ENCODE assay signal across 8 mouse cellular contexts in the genomic region with DNA sequence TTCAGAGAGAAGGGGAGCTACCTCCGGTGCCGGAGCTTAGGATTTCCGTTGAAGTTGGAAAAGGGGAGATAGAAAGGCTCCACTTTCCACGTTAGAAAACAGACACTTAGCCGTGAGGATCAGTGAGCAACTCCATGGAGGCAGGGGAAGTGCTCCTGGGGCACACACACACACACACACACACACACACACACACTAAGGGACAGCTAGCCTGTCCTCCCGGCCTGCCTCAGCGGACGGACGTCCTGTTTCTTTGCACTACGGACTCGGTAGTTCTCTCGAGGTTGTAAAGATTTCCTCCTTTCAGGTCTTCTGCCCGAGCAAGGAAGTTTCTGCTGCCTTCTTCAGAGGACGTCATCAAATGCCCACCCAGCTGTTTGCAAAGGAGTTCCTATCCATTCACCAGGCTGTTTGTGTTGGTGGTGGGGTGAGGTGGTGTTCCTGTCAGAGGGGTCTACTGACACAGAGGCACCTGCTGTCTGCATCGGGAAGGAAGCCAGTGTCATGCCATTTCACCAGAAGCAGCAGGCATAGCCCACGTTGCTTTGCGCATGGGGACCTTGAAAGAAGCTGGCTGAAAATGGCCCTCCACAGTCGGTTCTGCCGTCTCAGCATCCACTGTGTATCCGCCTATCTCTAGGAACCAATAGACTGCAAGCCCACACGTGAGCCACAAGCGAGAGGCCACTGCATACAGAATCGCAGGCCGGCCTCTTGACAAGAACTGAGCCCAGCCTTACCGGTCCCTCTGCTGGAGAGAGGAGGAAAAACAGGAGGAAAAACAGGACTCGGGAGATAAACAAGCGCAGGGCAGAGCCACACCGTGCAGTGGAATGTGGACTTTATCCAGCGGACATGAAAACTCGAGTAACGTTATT. TPM values are rescaled to one million over a fixed set of nuclear protein-coding genes. Genes with fewer than 3 reads are reported as not detected.
DNase-seq lines count a peak whose midpoint lies in the region; ATAC-seq lines count a peak whose summit lies in the region.

No protein-coding gene starts in this region.

- DNase-seq in CD8-positive naive resting alpha-beta T cell, adult 2 months (ENCODE audit: low read depth in 2 of 2, low spot score in 2 of 2) = peak; percentile 24 to 51
- peak; percentile 52 for DNase-seq in c-Kit-negative CD71-positive TER-119-positive erythroid progenitor cells, embryonic 14.5 days (ENCODE audit: low read depth, low spot score)
- peak; percentile 56 for DNase-seq in fibroblast of lung, adult 2 months (ENCODE audit: low read depth)
- DNase-seq in kidney, postnatal 10 days = peak; percentile 91
- peak; percentile 72 for DNase-seq in naive thymus-derived CD4-positive, alpha-beta T cell, adult 2 months (ENCODE audit: low read depth)

- H3K27me3 ChIP-seq in heart, embryonic 14.5 days (ENCODE audit: control insufficient read depth, insufficient read depth, low read length) = no peaks in the 10 kb centered on the region
- no peaks in the 10 kb centered on the region for H3K27me3 ChIP-seq in liver, embryonic 12.5 days (replicated peaks)
- H3K27me3 ChIP-seq in stomach, embryonic 15.5 days (replicated peaks) = no peaks in the 10 kb centered on the region

- peak overlapping the region; percentile 46 to 72 for H3K27ac ChIP-seq in heart, embryonic 14.5 days (replicated peaks in 1 of 2; ENCODE audit: control insufficient read depth in 1 of 2, insufficient read depth in 1 of 2, low read depth in 2 of 2, low read length in 2 of 2)
- peak overlapping the region; percentile 67 for H3K27ac ChIP-seq in liver, embryonic 12.5 days
- H3K27ac ChIP-seq in stomach, embryonic 15.5 days = peak overlapping the region; percentile 48

- no peaks in the 10 kb centered on the region for H3K36me3 ChIP-seq in heart, embryonic 14.5 days (ENCODE audit: control insufficient read depth, insufficient read depth, low read length)
- no peaks in the 10 kb centered on the region for H3K36me3 ChIP-seq in liver, embryonic 12.5 days
- no peaks in the 10 kb centered on the region for H3K36me3 ChIP-seq in stomach, embryonic 15.5 days

- H3K9me3 ChIP-seq in heart, embryonic 14.5 days (ENCODE audit: control insufficient read depth, low read length) = no peaks in the 10 kb centered on the region
- H3K9me3 ChIP-seq in liver, embryonic 12.5 days (replicated peaks) = no peaks in the 10 kb centered on the region
- H3K9me3 ChIP-seq in stomach, embryonic 15.5 days = no peaks in the 10 kb centered on the region

- peaks cover 8 to 11% of the 10 kb centered on the region in 2 experiments for H3K4me1 ChIP-seq in heart, embryonic 14.5 days (ENCODE audit: control insufficient read depth in 2 of 2, insufficient read depth in 2 of 2, low read length in 2 of 2)
- H3K4me1 ChIP-seq in liver, embryonic 12.5 days = peaks cover 43% of the 10 kb centered on the region
- H3K4me1 ChIP-seq in stomach, embryonic 15.5 days = peaks cover 6% of the 10 kb centered on the region; the same call in 1 of the 2 replicates

- ATAC-seq in heart, embryonic 14.5 days (ENCODE audit: insufficient number of reproducible peaks, insufficient read depth, low FRiP score, low read depth) = peak; percentile 82
- peak; percentile 91 for ATAC-seq in liver, embryonic 12.5 days
- ATAC-seq in stomach, embryonic 15.5 days (ENCODE audit: insufficient read depth, low FRiP score, low read depth) = peak; percentile 87

- peak overlapping the region; percentile 55 for H3K4me2 ChIP-seq in heart, embryonic 14.5 days (ENCODE audit: low read length)
- H3K4me2 ChIP-seq in liver, embryonic 12.5 days = peak overlapping the region; percentile 51
- peak overlapping the region; percentile 51 for H3K4me2 ChIP-seq in stomach, embryonic 15.5 days

- peak overlapping the region; percentile 41; the same call in 1 of the 2 replicates for H3K9ac ChIP-seq in heart, embryonic 14.5 days (ENCODE audit: low read length)
- 0 out of 2 replicates have a peak overlapping the region, but pooled peaks have one; percentile 29 for H3K9ac ChIP-seq in liver, embryonic 12.5 days
- H3K9ac ChIP-seq in stomach, embryonic 15.5 days = no peak overlapping the region

- peak overlapping the region; percentile 10 to 12; a peak in 1 of 4 replicates for H3K4me3 ChIP-seq in heart, embryonic 14.5 days (ENCODE audit: control insufficient read depth in 1 of 2, insufficient read depth in 1 of 2, low read depth in 1 of 2, low read length in 2 of 2)
- peak overlapping the region; percentile 9 for H3K4me3 ChIP-seq in liver, embryonic 12.5 days
- no peak overlapping the region for H3K4me3 ChIP-seq in stomach, embryonic 15.5 days (replicated peaks)

- 14% methylated on average over 31 of the region's 31 CpGs for WGBS in heart, embryonic 14.5 days
- 14% methylated on average over 31 of the region's 31 CpGs for WGBS in liver, embryonic 12.5 days (ENCODE audit: insufficient replicate concordance)
- WGBS in stomach, embryonic 15.5 days = 15% methylated on average over 31 of the region's 31 CpGs

RNA-seq across cellular contexts. Expression of gene Marc2, which starts 5.7 kb away (rescaled TPM):
- 144 and 148 TPM in 2 replicates for polyA plus RNA-seq in heart, embryonic 14.5 days (2014; fragmentation: Nextera tagmentation; extraction: Ambion mirVana)
- polyA plus RNA-seq in liver, embryonic 12.5 days (2016; fragmentation: Nextera tagmentation; extraction: Ambion mirVana) = 171 and 178 TPM in 2 replicates
- 256 and 262 TPM in 2 replicates for polyA plus RNA-seq in stomach, embryonic 15.5 days (2015; fragmentation: Nextera tagmentation; extraction: Ambion mirVana)

RNA-seq across cellular contexts. Expression of gene C130074G19Rik, which starts 31.0 kb away (rescaled TPM):
- 1.3 and 1.5 TPM in 2 replicates for polyA plus RNA-seq in heart, embryonic 14.5 days (2014; fragmentation: Nextera tagmentation; extraction: Ambion mirVana)
- 1.2 and 1.3 TPM in 2 replicates for polyA plus RNA-seq in liver, embryonic 12.5 days (2016; fragmentation: Nextera tagmentation; extraction: Ambion mirVana)
- polyA plus RNA-seq in stomach, embryonic 15.5 days (2015; fragmentation: Nextera tagmentation; extraction: Ambion mirVana) = 2.0 and 2.5 TPM in 2 replicates

RNA-seq across cellular contexts. Expression of gene Marc1, which starts 40.9 kb away (rescaled TPM):
- not detected in 2 replicates for polyA plus RNA-seq in heart, embryonic 14.5 days (2014; fragmentation: Nextera tagmentation; extraction: Ambion mirVana)
- polyA plus RNA-seq in liver, embryonic 12.5 days (2016; fragmentation: Nextera tagmentation; extraction: Ambion mirVana) = 7.2 and 7.3 TPM in 2 replicates
- 0.83 and 2.0 TPM in 2 replicates for polyA plus RNA-seq in stomach, embryonic 15.5 days (2015; fragmentation: Nextera tagmentation; extraction: Ambion mirVana)

Comparison
In these comparisons a context has a peak if more than half of its experiments do, and no peak if none do; other contexts are left out.
1. DNase-seq: peak in every context shown above with its lines; median percentile 91 in kidney, postnatal 10 days; 72 in naive thymus-derived CD4-positive, alpha-beta T cell, adult 2 months; 56 in fibroblast of lung, adult 2 months; 52 in c-Kit-negative CD71-positive TER-119-positive erythroid progenitor cells, embryonic 14.5 days; 38 in CD8-positive naive resting alpha-beta T cell, adult 2 months.